Mouse (Mus musculus) stomach, embryonic 15.5 days (tissue): ENCODE results near the gene Msrb3. TPM values are rescaled to one million over a fixed set of nuclear protein-coding genes. Genes with fewer than 3 reads are reported as not detected.

Experiments
- ATAC-seq: fragments of 200-750 bp; cut with Nextera tagmentation; 2 replicates; pipeline ENCODE4 v1.8.0; 2017; ENCODE audit warnings: low read depth, moderate number of reproducible peaks, moderate TSS enrichment; ENCODE audit not compliant: insufficient read depth, low FRiP score
- H3K27ac ChIP-seq: fragments of 300-500 bp; sonication (generic); 2 replicates; pipeline ENCODE4 v1.5.1; 2015; ENCODE audit warnings: mild to moderate bottlenecking, inconsistent platforms
- H3K27me3 ChIP-seq: fragments of 300-500 bp; sonication (generic); replicated peaks from 2 replicates; pipeline ENCODE4 v1.6.1; 2015; ENCODE audit warnings: inconsistent platforms
- H3K36me3 ChIP-seq: fragments of 300-500 bp; sonication (generic); 2 replicates; pipeline ENCODE4 v1.6.1; 2015; ENCODE audit warnings: inconsistent platforms
- H3K4me1 ChIP-seq: fragments of 300-500 bp; sonication (generic); 2 replicates; pipeline ENCODE4 v1.6.1; 2015; ENCODE audit warnings: inconsistent platforms
- H3K4me2 ChIP-seq: fragments of 300-500 bp; sonication (generic); 2 replicates; pipeline ENCODE4 v1.6.1; 2015; ENCODE audit warnings: mild to moderate bottlenecking, inconsistent platforms
- H3K4me3 ChIP-seq: fragments of 300-500 bp; sonication (generic); replicated peaks from 2 replicates; pipeline ENCODE4 v1.5.1; 2015; ENCODE audit warnings: inconsistent platforms
- H3K9ac ChIP-seq: fragments of 300-500 bp; sonication (generic); 2 replicates; pipeline ENCODE4 v1.6.1; 2015; ENCODE audit warnings: inconsistent platforms
- H3K9me3 ChIP-seq: fragments of 300-500 bp; sonication (generic); 2 replicates; pipeline ENCODE4 v1.6.1; 2016; ENCODE audit warnings: inconsistent platforms
- WGBS: fragments of 180-500 bp; shearing (Covaris S2); methylation state at CpG from one replicate; pipeline ENCODE4 v1.1.7; 2015; 5-methylcytosine and 5-hydroxymethylcytosine counted together
- polyA plus RNA-seq: library from polyadenylated mRNA; unstranded; fragments of >200 nt; fragmentation: Nextera tagmentation; extraction: Ambion mirVana; gene quantifications from 2 replicates; pipeline ENCODE4 v1.2.1, GENCODE M21; 2015

The Msrb3 gene
- polyA plus RNA-seq, 1 experiment from 2014 or later: 18.2 TPM

DNA sequence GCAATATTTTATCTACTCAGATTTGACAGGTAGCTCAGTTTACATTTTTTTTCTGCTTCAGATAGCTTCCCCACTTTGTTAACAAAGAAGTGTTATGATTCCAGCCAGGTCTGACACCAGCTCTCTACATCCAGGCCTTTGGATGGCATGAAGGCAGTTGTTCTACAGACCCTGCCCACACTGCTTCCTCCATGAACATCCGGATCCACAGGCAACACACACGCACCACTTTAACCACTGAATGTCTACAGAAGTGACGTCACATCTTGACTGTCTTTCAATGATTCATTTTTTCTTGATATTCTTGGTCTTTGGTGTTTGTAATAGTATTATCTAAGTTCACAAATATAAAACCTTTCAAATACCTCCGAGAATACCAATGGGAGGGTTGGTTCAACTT is 102.2 kb downstream of the Msrb3 start:
- no peaks in the 10 kb centered on the region for H3K27me3 ChIP-seq
- peaks cover 13% of the 10 kb centered on the region; the same call in 1 of the 2 replicates for H3K4me1 ChIP-seq
- no peaks in the 10 kb centered on the region for H3K36me3 ChIP-seq
- WGBS: 71% methylated on average over 4 of the region's 4 CpGs
- no peaks in the 10 kb centered on the region for H3K9me3 ChIP-seq
- no peak overlapping the region for H3K27ac ChIP-seq
- no peak for ATAC-seq
- no peak overlapping the region for H3K4me2 ChIP-seq
- H3K9ac ChIP-seq: no peak overlapping the region
- no peak overlapping the region for H3K4me3 ChIP-seq

DNA sequence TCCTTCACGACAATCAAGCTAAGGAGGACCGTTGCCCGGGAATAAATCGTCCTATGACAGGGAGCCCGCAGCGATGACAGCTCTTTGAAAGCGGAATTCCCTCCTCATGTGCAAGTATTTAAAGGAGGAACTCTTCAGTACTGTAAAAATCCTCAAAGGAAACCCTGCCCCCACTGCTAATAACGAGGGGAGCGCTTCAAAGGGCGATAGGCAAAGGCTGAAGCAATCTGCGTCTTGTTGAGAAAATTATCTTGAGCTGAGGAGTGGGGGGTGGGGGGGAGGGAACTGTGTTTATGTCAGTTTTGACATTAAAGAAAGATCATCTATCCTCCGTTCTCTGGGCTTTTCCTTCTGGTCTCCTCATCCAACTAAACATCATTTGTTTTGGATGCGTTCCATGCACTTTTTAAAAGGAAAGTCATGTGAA is 104.5 kb downstream of the Msrb3 start:
- Histone ChIP-seq H3K36me3 (no peaks in the 10 kb centered on the region), H3K9me3 (no peaks in the 10 kb centered on the region), H3K4me1 (peaks cover 6% of the 10 kb centered on the region; the same call in 1 of the 2 replicates), H3K9ac (no peak overlapping the region), H3K27ac (no peak overlapping the region), H3K4me3 (no peak overlapping the region), H3K4me2 (no peak overlapping the region), H3K27me3 (no peaks in the 10 kb centered on the region)
- peak; percentile 47; the same call in 1 of the 2 replicates for ATAC-seq
- WGBS: 7% methylated on average over 13 of the region's 13 CpGs

DNA sequence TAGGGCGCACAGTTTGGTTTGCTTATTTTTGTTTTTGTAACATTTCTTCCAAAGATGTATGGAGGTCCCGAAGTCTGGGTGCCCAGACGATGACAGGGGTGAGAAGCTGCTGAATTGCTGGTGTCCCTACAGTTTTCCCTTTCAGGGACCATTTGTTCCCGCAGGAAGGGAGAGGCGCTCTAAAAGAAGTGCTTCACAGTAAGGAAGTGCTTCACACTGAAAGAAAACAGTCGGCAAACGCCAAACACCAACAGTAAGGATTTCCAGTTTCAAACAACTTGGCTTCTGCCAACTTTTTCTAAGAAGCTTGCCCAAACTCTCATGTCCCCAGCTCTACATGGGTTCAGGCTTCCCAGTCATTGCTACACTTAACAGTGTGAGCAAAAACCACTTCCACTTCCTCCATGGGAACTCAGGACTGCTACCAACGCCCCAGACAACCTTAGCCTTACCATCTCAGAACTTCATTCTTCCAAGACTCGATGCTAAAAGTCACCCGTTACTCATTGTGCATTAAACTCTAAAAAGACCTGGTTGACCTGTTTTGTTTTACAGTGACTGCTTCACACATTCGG is 106.6 kb downstream of the Msrb3 start:
- Histone ChIP-seq H3K27ac (no peak overlapping the region), H3K4me1 (peaks cover 7% of the 10 kb centered on the region; the same call in 1 of the 2 replicates), H3K9ac (no peak overlapping the region), H3K27me3 (no peaks in the 10 kb centered on the region), H3K4me2 (no peak overlapping the region), H3K9me3 (no peaks in the 10 kb centered on the region), H3K4me3 (no peak overlapping the region), H3K36me3 (peaks cover 3% of the 10 kb centered on the region; the same call in 1 of the 2 replicates)
- WGBS: 49% methylated on average over 11 of the region's 11 CpGs
- no peak for ATAC-seq

DNA sequence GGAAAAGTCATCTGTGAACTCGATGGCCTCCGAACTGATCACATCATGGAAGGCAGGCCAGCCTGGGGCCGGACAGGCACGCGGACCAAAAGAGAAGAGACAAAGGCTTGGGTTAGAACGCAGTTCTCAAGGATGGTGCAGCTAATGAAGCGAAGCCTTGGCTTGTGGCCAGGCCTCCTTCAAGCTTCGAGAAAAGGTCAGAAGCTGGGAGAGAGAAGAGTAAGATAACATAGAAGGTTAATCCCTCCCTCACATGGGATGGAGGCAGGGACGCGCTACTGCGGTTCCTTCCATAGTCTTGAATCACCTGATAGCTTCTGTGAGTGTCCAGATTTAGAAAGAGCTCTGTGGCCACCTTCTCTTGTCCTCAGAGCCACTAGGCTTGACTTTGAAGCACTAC is 107.5 kb downstream of the Msrb3 start:
- Histone ChIP-seq H3K9me3 (no peaks in the 10 kb centered on the region), H3K4me3 (no peak overlapping the region), H3K4me2 (no peak overlapping the region), H3K27ac (no peak overlapping the region), H3K9ac (no peak overlapping the region), H3K4me1 (peaks cover 10% of the 10 kb centered on the region; the same call in 1 of the 2 replicates), H3K36me3 (peaks cover 3% of the 10 kb centered on the region; the same call in 1 of the 2 replicates), H3K27me3 (no peaks in the 10 kb centered on the region)
- no peak for ATAC-seq
- 83% methylated on average over 11 of the region's 11 CpGs for WGBS

DNA sequence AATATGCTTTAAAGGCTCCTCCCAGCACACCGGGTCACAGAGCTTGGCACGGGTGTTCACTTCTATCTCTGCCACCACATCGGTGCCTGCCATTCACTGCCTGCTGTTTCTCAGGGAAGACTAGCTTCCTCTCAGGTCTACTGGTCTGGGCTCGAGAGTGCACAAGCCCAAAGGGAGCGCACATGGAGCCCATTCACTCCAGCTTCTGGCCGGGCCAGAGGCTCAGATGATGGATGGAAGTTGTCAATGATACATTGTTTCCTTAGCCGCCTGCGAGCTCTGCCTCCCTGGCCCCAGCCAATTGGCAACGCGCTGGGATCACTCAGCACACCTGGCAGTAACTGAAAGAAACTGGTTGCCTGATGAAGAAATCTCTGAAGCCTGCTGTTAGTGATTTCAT is 111.7 kb downstream of the Msrb3 start:
- peaks cover 3% of the 10 kb centered on the region; the same call in 1 of the 2 replicates for H3K36me3 ChIP-seq
- ATAC-seq: no peak
- H3K27me3 ChIP-seq: no peaks in the 10 kb centered on the region
- 0 out of 2 replicates have a peak, but pooled peaks cover 4% of the 10 kb centered on the region for H3K4me1 ChIP-seq
- H3K9me3 ChIP-seq: no peaks in the 10 kb centered on the region
- no peak overlapping the region for H3K9ac ChIP-seq
- H3K4me2 ChIP-seq: no peak overlapping the region
- no peak overlapping the region for H3K4me3 ChIP-seq
- 26% methylated on average over 10 of the region's 10 CpGs for WGBS
- H3K27ac ChIP-seq: no peak overlapping the region

DNA sequence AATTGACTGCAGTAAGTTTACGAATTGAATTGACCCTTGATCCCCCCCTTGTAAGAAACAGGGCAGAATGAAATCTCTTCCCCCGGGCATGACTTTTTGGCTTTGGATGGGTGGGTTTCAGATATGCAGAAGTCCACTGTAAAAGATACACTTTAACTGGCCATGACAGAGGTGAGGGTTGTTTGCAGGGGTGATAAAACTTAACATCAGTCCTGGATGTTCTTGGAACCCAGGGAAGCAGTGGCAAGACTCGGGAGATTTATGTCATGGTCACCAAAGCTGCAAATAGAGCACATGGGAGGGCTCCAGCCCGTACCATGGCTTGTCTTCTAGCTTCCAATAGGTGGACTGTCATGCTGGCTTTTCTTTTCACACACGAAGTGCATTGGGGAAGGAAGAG is 114.4 kb downstream of the Msrb3 start:
- H3K27ac ChIP-seq: no peak overlapping the region
- ATAC-seq: no peak
- WGBS: 52% methylated on average over 5 of the region's 5 CpGs

DNA sequence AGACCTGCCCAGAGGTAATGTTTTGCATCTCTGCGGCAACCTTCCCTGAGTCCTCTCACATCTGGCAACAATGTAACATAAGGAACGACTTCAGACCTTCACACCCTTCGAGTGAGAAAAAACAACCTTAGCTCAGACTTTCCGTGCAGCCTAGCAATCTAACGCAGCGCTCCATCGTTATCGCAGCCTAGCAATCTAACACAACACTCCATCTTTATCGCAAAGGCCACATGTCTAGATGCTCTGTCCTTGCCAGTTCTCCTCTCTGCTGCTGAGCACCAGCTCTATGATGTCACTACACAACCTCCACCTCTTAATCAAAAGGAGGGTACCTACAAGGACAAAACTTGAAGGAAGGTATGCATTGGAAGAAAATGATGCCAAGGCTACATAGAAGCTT is 115.5 kb downstream of the Msrb3 start:
- Histone ChIP-seq H3K9ac (no peak overlapping the region), H3K4me1 (0 out of 2 replicates have a peak, but pooled peaks cover 4% of the 10 kb centered on the region), H3K4me3 (no peak overlapping the region), H3K36me3 (peaks cover 3% of the 10 kb centered on the region; the same call in 1 of the 2 replicates), H3K9me3 (no peaks in the 10 kb centered on the region), H3K27ac (no peak overlapping the region), H3K4me2 (no peak overlapping the region), H3K27me3 (no peaks in the 10 kb centered on the region)
- no peak for ATAC-seq
- 79% methylated on average over 9 of the region's 9 CpGs for WGBS

More for the DNA sequence above, 114.4 kb downstream of the Msrb3 start:
- H3K36me3 ChIP-seq: peaks cover 3% of the 10 kb centered on the region; the same call in 1 of the 2 replicates
- no peak overlapping the region for H3K9ac ChIP-seq
- no peaks in the 10 kb centered on the region for H3K9me3 ChIP-seq
- H3K27me3 ChIP-seq: no peaks in the 10 kb centered on the region
- 0 out of 2 replicates have a peak, but pooled peaks cover 4% of the 10 kb centered on the region for H3K4me1 ChIP-seq
- no peak overlapping the region for H3K4me2 ChIP-seq
- no peak overlapping the region for H3K4me3 ChIP-seq

DNA sequence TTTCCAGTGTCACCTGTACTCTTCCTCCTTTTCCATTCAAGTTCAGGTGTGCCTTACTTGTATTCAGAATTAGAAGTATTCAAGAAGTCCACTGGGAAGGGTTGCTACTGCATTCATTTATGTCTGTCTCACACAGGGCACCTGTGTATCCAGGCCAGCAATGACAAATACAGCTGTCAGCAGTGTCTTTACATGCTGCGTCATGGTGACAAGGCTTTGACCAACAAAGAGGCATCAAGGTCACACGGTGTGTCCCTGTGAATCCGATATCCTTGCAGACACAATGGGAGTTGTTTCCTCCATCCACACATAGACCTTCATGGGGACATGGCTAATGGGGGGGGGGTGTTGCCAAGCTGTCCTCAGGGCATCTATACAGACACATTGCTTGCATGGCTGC is 121.4 kb downstream of the Msrb3 start:
- no peak overlapping the region for H3K9ac ChIP-seq
- no peak for ATAC-seq
- H3K27me3 ChIP-seq: no peaks in the 10 kb centered on the region
- WGBS: 74% methylated on average over 3 of the region's 3 CpGs
- H3K4me2 ChIP-seq: no peak overlapping the region
- H3K27ac ChIP-seq: no peak overlapping the region
- no peak overlapping the region for H3K4me3 ChIP-seq
- H3K36me3 ChIP-seq: no peaks in the 10 kb centered on the region
- no peaks in the 10 kb centered on the region for H3K9me3 ChIP-seq
- no peaks in the 10 kb centered on the region for H3K4me1 ChIP-seq

DNA sequence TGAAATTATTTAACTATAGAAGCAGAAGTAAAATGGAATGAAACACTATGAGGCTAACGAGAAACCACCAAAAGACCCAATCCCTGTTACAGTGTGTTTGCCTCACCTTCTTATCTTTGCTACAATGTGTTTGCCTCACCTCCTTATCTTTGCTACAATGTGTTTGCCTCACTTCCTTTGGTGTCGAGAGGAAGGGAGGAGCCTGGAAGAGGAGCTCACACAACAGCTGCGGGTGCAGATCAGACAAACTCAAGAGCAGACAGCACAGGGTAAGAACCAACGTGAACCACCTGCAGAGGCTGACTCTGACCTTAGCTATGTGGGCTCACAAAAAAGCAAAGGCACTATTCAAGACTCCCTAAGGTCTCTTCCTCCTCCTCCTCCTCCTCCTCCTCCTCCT is 123.5 kb downstream of the Msrb3 start:
- H3K4me1 ChIP-seq: no peaks in the 10 kb centered on the region
- WGBS: 64% methylated on average over 4 of the region's 4 CpGs

DNA sequence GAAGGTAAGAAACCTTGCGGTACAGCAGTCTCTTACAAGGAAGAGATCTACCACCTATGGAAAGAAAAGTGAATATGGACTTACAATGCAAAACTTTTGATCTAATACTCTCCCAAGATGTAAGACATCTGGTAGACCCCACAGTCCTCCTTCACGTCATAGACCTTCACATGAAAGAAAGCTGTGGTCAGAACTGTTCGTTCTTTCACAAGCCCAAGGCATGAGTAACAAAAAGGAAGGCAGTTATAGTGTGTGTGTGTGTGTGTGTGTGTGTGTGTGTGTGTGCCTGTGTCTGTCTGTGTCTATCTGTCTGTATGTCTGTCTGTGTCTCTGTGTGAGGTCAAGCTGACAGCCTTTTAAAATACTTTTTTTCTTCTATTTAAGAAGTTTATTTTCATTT is 131.5 kb downstream of the Msrb3 start:
- Histone ChIP-seq H3K36me3 (no peaks in the 10 kb centered on the region), H3K27me3 (no peaks in the 10 kb centered on the region), H3K9me3 (0 out of 2 replicates have a peak, but pooled peaks cover 3% of the 10 kb centered on the region), H3K4me2 (no peak overlapping the region), H3K9ac (no peak overlapping the region), H3K4me3 (no peak overlapping the region), H3K4me1 (peaks cover 12% of the 10 kb centered on the region; the same call in 1 of the 2 replicates), H3K27ac (no peak overlapping the region)
- WGBS: 80% methylated on average over 3 of the region's 3 CpGs
- no peak for ATAC-seq

More for the DNA sequence above, 123.5 kb downstream of the Msrb3 start:
- H3K9ac ChIP-seq: no peak overlapping the region
- no peaks in the 10 kb centered on the region for H3K36me3 ChIP-seq
- no peaks in the 10 kb centered on the region for H3K9me3 ChIP-seq
- no peak overlapping the region for H3K4me3 ChIP-seq
- ATAC-seq: no peak
- no peaks in the 10 kb centered on the region for H3K27me3 ChIP-seq
- H3K4me2 ChIP-seq: no peak overlapping the region
- H3K27ac ChIP-seq: no peak overlapping the region

DNA sequence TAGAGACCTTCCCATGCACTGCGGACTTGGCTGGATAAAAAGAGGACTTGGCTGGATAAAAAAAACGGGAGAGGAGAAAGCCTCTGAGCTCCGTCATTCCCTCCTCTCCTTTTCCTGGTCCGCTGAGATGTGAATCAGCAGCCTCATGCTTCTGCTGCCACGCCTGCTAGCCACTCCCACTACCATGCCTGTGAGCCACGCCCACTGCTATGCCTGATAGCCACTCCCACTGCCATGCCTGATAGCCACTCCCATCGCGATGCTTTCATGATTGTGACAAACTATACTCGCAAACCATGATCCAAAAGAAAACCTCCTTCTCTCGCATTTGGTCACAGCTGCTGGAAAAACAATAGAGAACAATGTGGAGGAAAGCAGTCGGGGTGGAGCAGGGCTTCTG is 133.5 kb downstream of the Msrb3 start:
- 84% methylated on average over 11 of the region's 11 CpGs for WGBS
- no peak overlapping the region for H3K27ac ChIP-seq
- H3K9ac ChIP-seq: no peak overlapping the region
- no peaks in the 10 kb centered on the region for H3K27me3 ChIP-seq
- H3K36me3 ChIP-seq: no peaks in the 10 kb centered on the region
- no peak overlapping the region for H3K4me3 ChIP-seq
- no peak overlapping the region for H3K4me2 ChIP-seq
- H3K9me3 ChIP-seq: 0 out of 2 replicates have a peak, but pooled peaks cover 3% of the 10 kb centered on the region
- no peak for ATAC-seq
- peaks cover 12% of the 10 kb centered on the region; the same call in 1 of the 2 replicates for H3K4me1 ChIP-seq

DNA sequence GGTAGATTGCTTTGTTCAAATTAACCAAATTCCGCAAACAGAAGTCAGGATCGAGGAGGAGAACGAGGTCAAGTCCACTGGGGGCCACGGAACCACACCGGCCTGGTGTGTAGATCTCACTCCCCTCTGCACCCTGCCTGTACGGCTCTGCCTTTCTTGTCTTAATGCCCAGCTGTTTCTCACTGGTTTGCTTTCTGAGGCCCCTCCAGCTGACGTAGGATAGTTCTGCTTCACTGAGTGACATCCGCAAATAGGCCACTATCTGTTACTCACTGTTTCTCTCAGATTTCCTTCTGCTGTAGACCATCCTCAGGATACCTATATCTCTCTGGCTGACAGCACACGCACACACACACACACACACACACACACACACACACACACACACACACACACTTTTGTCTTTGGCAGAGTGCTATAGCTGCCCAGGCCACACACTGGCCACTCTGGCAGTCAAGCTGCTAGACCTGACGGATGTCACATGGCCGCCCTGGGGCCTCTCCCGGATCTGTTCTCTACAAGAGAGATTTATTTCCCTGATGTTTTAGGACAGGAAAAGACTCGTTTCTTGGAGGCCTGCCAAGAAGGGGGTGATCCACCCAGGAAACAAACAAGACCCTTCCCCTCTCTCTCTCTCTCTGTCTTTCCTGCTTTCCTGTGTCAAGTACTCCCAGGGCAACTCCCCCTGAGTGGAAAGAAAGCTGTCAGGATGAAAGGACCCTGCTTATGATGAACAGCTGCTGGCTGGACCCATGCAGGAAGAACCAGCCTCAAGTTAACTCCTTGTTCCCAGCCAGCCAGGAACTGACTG is 135.0 kb downstream of the Msrb3 start:
- H3K9ac ChIP-seq: no peak overlapping the region
- H3K27ac ChIP-seq: peak overlapping the region; percentile 79
- 29% methylated on average over 13 of the region's 13 CpGs for WGBS
- H3K9me3 ChIP-seq: 0 out of 2 replicates have a peak, but pooled peaks cover 3% of the 10 kb centered on the region
- peak; percentile 86 for ATAC-seq
- H3K4me2 ChIP-seq: 0 out of 2 replicates have a peak overlapping the region, but pooled peaks have one; percentile 4
- no peaks in the 10 kb centered on the region for H3K27me3 ChIP-seq
- no peak overlapping the region for H3K4me3 ChIP-seq
- H3K4me1 ChIP-seq: peaks cover 12% of the 10 kb centered on the region; the same call in 1 of the 2 replicates
- H3K36me3 ChIP-seq: no peaks in the 10 kb centered on the region
